9 mouse cellular contexts compared by ENCODE assay signal in the genomic region with DNA sequence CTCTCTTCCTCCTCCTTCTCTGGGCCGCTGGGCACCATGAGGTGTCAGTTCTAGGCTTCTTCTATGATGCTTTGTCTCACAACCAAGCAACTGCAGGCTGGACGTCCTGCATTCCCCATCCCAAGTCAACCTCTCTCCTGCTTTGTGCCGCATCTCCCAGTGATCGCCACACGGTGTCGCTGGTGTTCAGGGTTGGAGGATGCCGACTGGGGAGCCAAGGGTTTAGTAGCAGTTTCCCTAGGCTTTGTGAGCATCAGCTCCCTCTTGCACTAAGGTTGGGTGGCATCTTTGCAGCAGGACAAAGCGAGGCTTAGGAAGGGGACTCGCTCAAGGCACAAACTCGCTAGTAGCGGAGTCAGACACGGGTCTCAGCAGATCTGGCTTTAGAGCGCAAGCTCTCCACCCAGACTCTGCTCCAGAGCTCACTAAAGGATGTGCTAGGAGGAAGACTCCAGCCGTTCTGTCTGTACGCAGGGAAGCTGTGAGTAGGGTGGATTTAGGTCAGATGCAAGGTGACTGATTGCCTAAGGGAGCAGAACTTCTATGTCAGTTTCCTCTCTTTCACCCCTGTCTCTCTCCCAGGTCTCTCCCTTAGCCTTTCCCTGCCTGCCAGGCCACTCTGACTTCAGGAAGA. TPM values are rescaled to one million over a fixed set of nuclear protein-coding genes. Genes with fewer than 3 reads are reported as not detected.
DNase-seq lines count a peak whose midpoint lies in the region; ATAC-seq and TF ChIP-seq lines count a peak whose summit lies in the region.
"Had no signal": no experiment of that assay in that cellular context is flagged by ENCODE, and none has a peak within 500 bp of the region (broad histone marks: within the 10 kb centered on the region; RNA-seq: fewer than 3 reads in every experiment).

No protein-coding gene starts in this region.

- 5% methylated on average over 15 of the region's 15 CpGs for WGBS in lung, embryonic 15.5 days
- WGBS in olfactory bulb, adult 2 months = 5% methylated on average over 15 of the region's 15 CpGs

- TF ChIP-seq EP300 in MEL (IDR thresholded peaks at IDR 0.05; ENCODE audit: low read depth in 1 of 2, low read length in 2 of 2) = no peak

- TF ChIP-seq POLR2A in MEL (IDR thresholded peaks at IDR 0.05; ENCODE audit: control insufficient read depth in 1 of 2, insufficient read depth in 1 of 2, low read depth in 1 of 2, low read length in 2 of 2, poor library complexity in 1 of 2) = no peak
- no peak for TF ChIP-seq POLR2A in olfactory bulb, adult 2 months (IDR thresholded peaks at IDR 0.05; ENCODE audit: insufficient read depth, low read depth, low read length)

- peak overlapping the region; percentile 70 for H3K9ac ChIP-seq in MEL (ENCODE audit: control insufficient read depth, low read depth, low read length, poor library complexity, severe bottlenecking)
- H3K9ac ChIP-seq in lung, embryonic 15.5 days = no peak overlapping the region

- peak overlapping the region; percentile 23; the same call in 1 of the 2 replicates for H3K4me2 ChIP-seq in lung, embryonic 15.5 days

- TF ChIP-seq CTCF in MEL (IDR thresholded peaks at IDR 0.05 in 2 of 3, conservative IDR thresholded peaks at IDR 0.05 in 1 of 3; ENCODE audit: control insufficient read depth in 1 of 3, insufficient read depth in 1 of 3, low read depth in 2 of 3, low read length in 3 of 3, poor library complexity in 1 of 3, severe bottlenecking in 1 of 3) = peak; percentile 76 to 85 (median 77)
- TF ChIP-seq CTCF in layer of hippocampus, adult 2 months (conservative IDR thresholded peaks at IDR 0.05) = peak; percentile 97
- TF ChIP-seq CTCF in olfactory bulb, adult 2 months (IDR thresholded peaks at IDR 0.05; ENCODE audit: insufficient read depth, low read depth, low read length) = peak; percentile 92

- H3K4me3 ChIP-seq in MEL (ENCODE audit: control insufficient read depth in 1 of 2, insufficient read depth in 1 of 2, low read depth in 2 of 2, low read length in 2 of 2) = peak overlapping the region; percentile 49 to 68
- no peak overlapping the region; the same call in 1 of the 2 replicates for H3K4me3 ChIP-seq in layer of hippocampus, adult 2 months
- H3K4me3 ChIP-seq in lung, embryonic 15.5 days = no peak overlapping the region
- H3K4me3 ChIP-seq in olfactory bulb, adult 2 months (ENCODE audit: insufficient read depth, low read depth, low read length) = no peak overlapping the region

- DNase-seq in MEL (ENCODE audit: low read depth, low spot score) = peak; percentile 86
- DNase-seq in cerebellum, adult 8-10 months = peak; percentile 86
- peak; percentile 87 for DNase-seq in forelimb bud, embryonic 11.5 days (ENCODE audit: low read depth, low spot score)
- peak; percentile 84 to 90 for DNase-seq in layer of hippocampus, adult 2 months (ENCODE audit: low spot score in 2 of 2)
- DNase-seq in testis, postnatal 14 days (ENCODE audit: low spot score) = peak; percentile 75

- H3K4me1 ChIP-seq in MEL (ENCODE audit: control insufficient read depth in 1 of 2, insufficient read depth in 2 of 2, low read length in 2 of 2) = peaks cover 0 to 5% of the 10 kb centered on the region in 2 experiments; a peak in 2 of 4 replicates
- H3K4me1 ChIP-seq in lung, embryonic 15.5 days = no peaks in the 10 kb centered on the region; the same call in 1 of the 2 replicates
- H3K4me1 ChIP-seq in olfactory bulb, adult 2 months (ENCODE audit: control insufficient read depth, insufficient read depth, low read length) = peaks cover 16% of the 10 kb centered on the region

- peak; percentile 76 for TF ChIP-seq RAD21 in MEL (IDR thresholded peaks at IDR 0.05; ENCODE audit: low read depth, low read length)

- H3K27ac ChIP-seq in MEL (ENCODE audit: control insufficient read depth, low read depth, low read length) = no peak overlapping the region
- H3K27ac ChIP-seq in layer of hippocampus, adult 2 months = no peak overlapping the region
- no peak overlapping the region for H3K27ac ChIP-seq in lung, embryonic 15.5 days
- H3K27ac ChIP-seq in olfactory bulb, adult 2 months (ENCODE audit: insufficient read depth, low read depth, low read length) = no peak overlapping the region
- H3K27ac ChIP-seq: macrophage had no signal

- no peaks in the 10 kb centered on the region for H3K9me3 ChIP-seq in MEL (replicated peaks; ENCODE audit: insufficient read depth, low read length)
- no peaks in the 10 kb centered on the region for H3K9me3 ChIP-seq in lung, embryonic 15.5 days

- ATAC-seq in hematopoietic stem cell, adult 5-6 weeks (replicated peaks in 1 of 2; ENCODE audit: insufficient read depth in 1 of 2, low FRiP score in 2 of 2, low TSS enrichment in 1 of 2, low read depth in 1 of 2, poor library complexity in 2 of 2, severe bottlenecking in 2 of 2) = peak; percentile 89
- 0 out of 2 replicates have a peak, but pooled peaks have one; percentile 39 for ATAC-seq in lung, embryonic 15.5 days (ENCODE audit: borderline replicate concordance, extremely low read depth, low FRiP score, low TSS enrichment)

- no peaks in the 10 kb centered on the region for H3K79me2 ChIP-seq in MEL (ENCODE audit: control insufficient read depth, insufficient read depth, low read length, poor library complexity)

- H3K27me3 ChIP-seq in MEL (ENCODE audit: control insufficient read depth in 1 of 2, insufficient read depth in 2 of 2, low read length in 2 of 2) = no peaks in the 10 kb centered on the region
- H3K27me3 ChIP-seq in lung, embryonic 15.5 days = peaks cover 7% of the 10 kb centered on the region; the same call in 1 of the 2 replicates

- H3K36me3 ChIP-seq in MEL (ENCODE audit: control insufficient read depth in 1 of 2, insufficient read depth in 2 of 2, low read length in 2 of 2) = no peaks in the 10 kb centered on the region; a peak in 1 of 4 replicates
- no peaks in the 10 kb centered on the region for H3K36me3 ChIP-seq in lung, embryonic 15.5 days

TF ChIP-seq in MEL, 35 proteins besides CTCF, POLR2A, EP300 and RAD21 (continues in another document):
- TF ChIP-seq MAX (IDR thresholded peaks at IDR 0.05; ENCODE audit: low read length) (no peak), SMC3 (IDR thresholded peaks at IDR 0.05; ENCODE audit: low read depth, low read length) (peak; percentile 73), MXI1 (IDR thresholded peaks at IDR 0.05; ENCODE audit: low read depth, low read length) (no peak), E2F4 (IDR thresholded peaks at IDR 0.05; ENCODE audit: borderline replicate concordance, low read depth, low read length) (no peak), USF2 (IDR thresholded peaks at IDR 0.05; ENCODE audit: borderline replicate concordance in 1 of 2, insufficient read depth in 1 of 2, low read depth in 1 of 2, low read length in 2 of 2) (no peak), MAZ (IDR thresholded peaks at IDR 0.05; ENCODE audit: low read depth, low read length) (peak; percentile 54; the same call in 1 of the 2 replicates), BHLHE40 (IDR thresholded peaks at IDR 0.05; ENCODE audit: borderline replicate concordance, low read depth, low read length) (no peak)

RNA-seq across cellular contexts. Expression of a gene that starts 15.3 kb away (rescaled TPM):
- total RNA-seq in MEL (2012; rRNA removed) = 28.4 and 28.6 TPM in 2 replicates
- 10 to 100 TPM in 1 of 2 experiments, not detected in 1; 44.8 TPM for polyA plus RNA-seq in MEL (2012; ENCODE audit: insufficient read depth in 1 of 2, insufficient read length in 2 of 2, low read depth in 1 of 2, low replicate concordance in 2 of 2, missing spikeins in 1 of 2)
- total RNA-seq in hematopoietic stem cell, adult 5-6 weeks (2017) = 4.1 and 10.3 TPM in 2 replicates
- 10 to 100 TPM; 13.8 to 14.5 TPM for total RNA-seq in layer of hippocampus, adult 2 months (2021)
- polyA plus RNA-seq in lung, embryonic 15.5 days (2015; fragmentation: Nextera tagmentation; extraction: Ambion mirVana) = 50.2 and 51.9 TPM in 2 replicates
- polyA plus RNA-seq in olfactory bulb, adult 2 months (2012; ENCODE audit: insufficient read depth, insufficient read length, low replicate concordance, missing spikeins) = not detected in 2 replicates

RNA-seq across cellular contexts. Expression of a gene that starts 15.6 kb away (rescaled TPM):
- total RNA-seq in MEL (2012; rRNA removed) = 0.03 and 0.08 TPM in 2 replicates
- under 1 TPM in 1 of 2 experiments, not detected in 1; 0.17 TPM for polyA plus RNA-seq in MEL (2012; ENCODE audit: insufficient read depth in 1 of 2, insufficient read length in 2 of 2, low read depth in 1 of 2, low replicate concordance in 2 of 2, missing spikeins in 1 of 2)
- total RNA-seq in hematopoietic stem cell, adult 5-6 weeks (2017) = not detected in 2 replicates
- 1 to 10 TPM in 1 of 2 experiments, under 1 TPM in 1; 0.83 to 1.0 TPM for total RNA-seq in layer of hippocampus, adult 2 months (2021)
- 0.07 TPM in 1 of 2 replicates, not detected in the other for polyA plus RNA-seq in lung, embryonic 15.5 days (2015; fragmentation: Nextera tagmentation; extraction: Ambion mirVana)
- polyA plus RNA-seq in olfactory bulb, adult 2 months (2012; ENCODE audit: insufficient read depth, insufficient read length, low replicate concordance, missing spikeins) = not detected in 2 replicates
- polyA plus RNA-seq: macrophage had no signal

RNA-seq across cellular contexts. Expression of a gene that starts 27.0 kb away (rescaled TPM):
- 5.0 and 6.4 TPM in 2 replicates for total RNA-seq in MEL (2012; rRNA removed)
- polyA plus RNA-seq in MEL (2012; ENCODE audit: insufficient read depth in 1 of 2, insufficient read length in 2 of 2, low read depth in 1 of 2, low replicate concordance in 2 of 2, missing spikeins in 1 of 2) = 10 to 100 TPM in 1 of 2 experiments, not detected in 1; 16.0 TPM
- total RNA-seq in hematopoietic stem cell, adult 5-6 weeks (2017) = 42.2 and 44.9 TPM in 2 replicates
- 1 to 10 TPM; 7.2 to 9.8 TPM for total RNA-seq in layer of hippocampus, adult 2 months (2021)
- 13.3 and 15.9 TPM in 2 replicates for polyA plus RNA-seq in lung, embryonic 15.5 days (2015; fragmentation: Nextera tagmentation; extraction: Ambion mirVana)
- not detected in 2 replicates for polyA plus RNA-seq in olfactory bulb, adult 2 months (2012; ENCODE audit: insufficient read depth, insufficient read length, low replicate concordance, missing spikeins)

RNA-seq across cellular contexts. Expression of a gene that starts 37.1 kb away (rescaled TPM):
- 35.1 and 37.3 TPM in 2 replicates for total RNA-seq in MEL (2012; rRNA removed)
- polyA plus RNA-seq in MEL (2012; ENCODE audit: insufficient read depth in 1 of 2, insufficient read length in 2 of 2, low read depth in 1 of 2, low replicate concordance in 2 of 2, missing spikeins in 1 of 2) = 10 to 100 TPM in 1 of 2 experiments, not detected in 1; 62.6 TPM
- 6.2 and 13.1 TPM in 2 replicates for total RNA-seq in hematopoietic stem cell, adult 5-6 weeks (2017)
- total RNA-seq in layer of hippocampus, adult 2 months (2021) = 10 to 100 TPM; 25.4 to 29.8 TPM
- polyA plus RNA-seq in lung, embryonic 15.5 days (2015; fragmentation: Nextera tagmentation; extraction: Ambion mirVana) = 14.2 and 15.9 TPM in 2 replicates
- polyA plus RNA-seq in olfactory bulb, adult 2 months (2012; ENCODE audit: insufficient read depth, insufficient read length, low replicate concordance, missing spikeins) = not detected in 2 replicates

RNA-seq across cellular contexts. Expression of a gene that starts 45.4 kb away (rescaled TPM):
- total RNA-seq in MEL (2012; rRNA removed) = 2.3 and 3.2 TPM in 2 replicates
- polyA plus RNA-seq in MEL (2012; ENCODE audit: insufficient read depth in 1 of 2, insufficient read length in 2 of 2, low read depth in 1 of 2, low replicate concordance in 2 of 2, missing spikeins in 1 of 2) = 1 to 10 TPM in 1 of 2 experiments, not detected in 1; 6.2 TPM
- 3.9 and 4.1 TPM in 2 replicates for total RNA-seq in hematopoietic stem cell, adult 5-6 weeks (2017)
- total RNA-seq in layer of hippocampus, adult 2 months (2021) = 100 to 1,000 TPM; 136 to 141 TPM
- 12.1 and 13.4 TPM in 2 replicates for polyA plus RNA-seq in lung, embryonic 15.5 days (2015; fragmentation: Nextera tagmentation; extraction: Ambion mirVana)
- not detected in 2 replicates for polyA plus RNA-seq in olfactory bulb, adult 2 months (2012; ENCODE audit: insufficient read depth, insufficient read length, low replicate concordance, missing spikeins)

Comparison
In these comparisons a context has a peak if more than half of its experiments do, and no peak if none do; other contexts are left out.
1. H3K4me3 ChIP-seq: peak in MEL (2 of 2); none in layer of hippocampus, adult 2 months (single experiment), lung, embryonic 15.5 days (single experiment) and olfactory bulb, adult 2 months (single experiment).
2. Peak in every context shown above with its lines, with median percentiles within 50 percentile points of each other: DNase-seq and CTCF ChIP-seq.